Mouse (Mus musculus) lung, postnatal 4 days (tissue): ENCODE data around the gene Bag3.

Experiments
- DNase-seq, 2 experiments: peaks; one replicate each; pipeline ENCODE4 v3.0.0; 2021

Gene Bag3

GRCm38 (mm10) chr7:128523349-128523961 is at the start of gene Bag3:
Gene Bag3, plus strand, starts transcription at chr7:128523616.
- peak; percentile 96 to 97 for DNase-seq

- peak; percentile 61 to 73 for DNase-seq
These were observed 49.1 kb upstream of the Bag3 start for GRCm38 (mm10) chr7:128474322-128474721.

GRCm38 (mm10) chr7:128488986-128489385 is 34.4 kb upstream of the Bag3 start:
- no peak for DNase-seq

GRCm38 (mm10) chr7:128494546-128494945 is 28.9 kb upstream of the Bag3 start:
- DNase-seq: no peak

GRCm38 (mm10) chr7:128499801-128500200 is 23.6 kb upstream of the Bag3 start:
- no peak for DNase-seq

GRCm38 (mm10) chr7:128504091-128504490 is 19.3 kb upstream of the Bag3 start:
- DNase-seq: no peak

- DNase-seq: no peak
These were observed 11.5 kb upstream of the Bag3 start for GRCm38 (mm10) chr7:128511936-128512335.

- no peak for DNase-seq
These were observed 9.9 kb upstream of the Bag3 start for GRCm38 (mm10) chr7:128513512-128513911.

- DNase-seq: no peak
These were observed 9.1 kb upstream of the Bag3 start for GRCm38 (mm10) chr7:128514341-128514740.

GRCm38 (mm10) chr7:128516346-128516745 is 7.1 kb upstream of the Bag3 start:
- DNase-seq: no peak

- DNase-seq: no peak
These were observed 3.9 kb upstream of the Bag3 start for GRCm38 (mm10) chr7:128519316-128520050.

GRCm38 (mm10) chr7:128523962-128524581 is 656 bp downstream of the Bag3 start:
- peak; percentile 85 to 88 for DNase-seq

- DNase-seq: no peak
These were observed 1.2 kb downstream of the Bag3 start for GRCm38 (mm10) chr7:128524641-128525040.

- DNase-seq: no peak
These were observed 3.2 kb downstream of the Bag3 start for GRCm38 (mm10) chr7:128526611-128527010.

- no peak for DNase-seq
These were observed 5.2 kb downstream of the Bag3 start for GRCm38 (mm10) chr7:128528596-128528995.

GRCm38 (mm10) chr7:128529126-128529525 is 5.7 kb downstream of the Bag3 start:
- DNase-seq: no peak

- peak; percentile 50 to 63 for DNase-seq
These were observed 6.2 kb downstream of the Bag3 start for GRCm38 (mm10) chr7:128529574-128530051.

- no peak for DNase-seq
These were observed 7.6 kb downstream of the Bag3 start for GRCm38 (mm10) chr7:128531031-128531430.

GRCm38 (mm10) chr7:128531929-128532328 is 8.5 kb downstream of the Bag3 start:
- DNase-seq: peak; percentile 48 to 60

- DNase-seq: no peak
These were observed 9.2 kb downstream of the Bag3 start for GRCm38 (mm10) chr7:128532441-128533166.

GRCm38 (mm10) chr7:128534984-128535491 is 11.6 kb downstream of the Bag3 start:
- DNase-seq: peak in 1 of 2 experiments; percentile 77

GRCm38 (mm10) chr7:128536074-128536473 is 12.7 kb downstream of the Bag3 start:
- DNase-seq: no peak

- DNase-seq: no peak
These were observed 14.3 kb downstream of the Bag3 start for GRCm38 (mm10) chr7:128537676-128538075.
